Mouse (Mus musculus) natural killer cell, adult 2 months (primary cell): ENCODE measurements at regions not wholly inside any gene's neighbourhood (a gene's known extent, or its start where the extent isn't known, plus 50 kb on each side); places are given as distances from the start of the nearest gene placed in this dataset.

ENCODE experiments used
- DNase-seq, 2 experiments: peaks; one replicate each; pipeline ENCODE4 v3.0.0; 2022; ENCODE audit warnings: low spot score in 2 of 2

GRCm38 (mm10) chr12:27143310-27143709, 199.1 kb downstream of the Sox11 start:
- DNase-seq = no peak

- DNase-seq = no peak
These were observed 202.1 kb downstream of the Sox11 start for GRCm38 (mm10) chr12:27140335-27140702.

- no peak for DNase-seq
These were observed 202.6 kb downstream of the Sox11 start for GRCm38 (mm10) chr12:27139683-27140334.

- no peak for DNase-seq
These were observed 203.4 kb downstream of the Sox11 start for GRCm38 (mm10) chr12:27138663-27139633.

GRCm38 (mm10) chr12:27135997-27136559, 206.3 kb downstream of the Sox11 start:
- no peak for DNase-seq

- no peak for DNase-seq
These were observed 211.8 kb downstream of the Sox11 start for GRCm38 (mm10) chr12:27130544-27130943.

GRCm38 (mm10) chr12:27127054-27127605, 215.2 kb downstream of the Sox11 start:
- no peak for DNase-seq

- DNase-seq = no peak
These were observed 223.8 kb downstream of the Sox11 start for GRCm38 (mm10) chr12:27118581-27118980.

GRCm38 (mm10) chr12:27115392-27115791, 227.0 kb downstream of the Sox11 start:
- DNase-seq = no peak

GRCm38 (mm10) chr12:27104925-27105571, 237.3 kb downstream of the Sox11 start:
- DNase-seq = no peak

- DNase-seq = no peak
These were observed 239.4 kb downstream of the Sox11 start for GRCm38 (mm10) chr12:27102996-27103395.

- DNase-seq = no peak
These were observed 253.2 kb downstream of the Sox11 start for GRCm38 (mm10) chr12:27089206-27089605.

GRCm38 (mm10) chr12:27085890-27086289, 256.5 kb downstream of the Sox11 start:
- no peak for DNase-seq

- DNase-seq = no peak
These were observed 258.5 kb downstream of the Sox11 start for GRCm38 (mm10) chr12:27083645-27084550.

- DNase-seq = no peak
These were observed 259.3 kb downstream of the Sox11 start for GRCm38 (mm10) chr12:27083089-27083488.

GRCm38 (mm10) chr12:27082624-27083023, 259.8 kb downstream of the Sox11 start:
- no peak for DNase-seq

GRCm38 (mm10) chr12:27076107-27076738, 266.2 kb downstream of the Sox11 start:
- no peak for DNase-seq

GRCm38 (mm10) chr12:27065011-27065517, 277.3 kb downstream of the Sox11 start:
- no peak for DNase-seq

GRCm38 (mm10) chr12:27063518-27063917, 278.9 kb downstream of the Sox11 start:
- no peak for DNase-seq
